Mouse (Mus musculus) right cerebral cortex, postnatal 14 days (tissue): Measurements from ENCODE around the gene Nfya.
"Not testable (repeated sequence)": the region's sequence is repeated elsewhere in the genome, so short reads cannot be mapped to it uniquely, and the experiment has no call there.

Experiments used
- DNase-seq: peaks from one replicate; pipeline ENCODE4 v3.0.0; 2022

Nfya gene

DNA sequence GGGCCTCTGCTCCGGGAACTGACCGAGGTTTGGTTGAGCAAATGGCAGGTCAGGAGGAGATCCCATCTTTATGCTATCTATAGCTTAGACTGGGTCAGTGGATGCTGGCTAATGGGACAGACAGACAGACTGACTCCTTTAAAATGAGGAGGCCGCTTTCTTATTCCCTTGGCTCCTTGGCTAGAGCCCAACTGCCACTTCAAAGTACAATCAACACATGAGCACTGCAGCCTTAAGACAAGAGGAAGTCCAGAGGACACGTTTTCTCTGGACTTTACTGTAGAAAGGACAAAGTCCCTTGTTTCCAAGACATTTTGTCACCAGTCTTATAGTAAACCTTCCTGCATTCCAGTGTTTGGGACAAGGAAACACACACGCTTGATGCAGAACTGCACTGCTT lies 18.3 kb downstream of the Nfya start:
- DNase-seq, result no peak

DNA sequence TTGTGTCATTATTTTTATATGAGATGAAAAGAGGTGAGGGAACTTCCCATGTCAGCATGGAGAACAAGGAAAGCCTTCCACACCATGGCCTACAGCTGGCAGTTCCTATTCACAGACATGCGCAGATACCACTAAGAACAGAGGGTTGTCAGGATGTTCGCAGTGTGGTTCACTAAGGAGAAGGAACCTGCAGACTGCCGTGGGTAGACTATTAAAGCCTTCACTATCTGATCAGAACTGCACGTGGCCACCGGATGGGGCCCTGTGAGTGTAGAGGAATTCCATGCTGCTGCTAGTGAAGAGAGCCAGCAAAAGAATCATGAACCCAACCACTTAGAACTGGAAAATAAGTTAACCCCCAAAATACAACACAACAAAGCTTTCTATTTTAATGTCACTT lies 20.3 kb downstream of the Nfya start:
- DNase-seq, result no peak

DNA sequence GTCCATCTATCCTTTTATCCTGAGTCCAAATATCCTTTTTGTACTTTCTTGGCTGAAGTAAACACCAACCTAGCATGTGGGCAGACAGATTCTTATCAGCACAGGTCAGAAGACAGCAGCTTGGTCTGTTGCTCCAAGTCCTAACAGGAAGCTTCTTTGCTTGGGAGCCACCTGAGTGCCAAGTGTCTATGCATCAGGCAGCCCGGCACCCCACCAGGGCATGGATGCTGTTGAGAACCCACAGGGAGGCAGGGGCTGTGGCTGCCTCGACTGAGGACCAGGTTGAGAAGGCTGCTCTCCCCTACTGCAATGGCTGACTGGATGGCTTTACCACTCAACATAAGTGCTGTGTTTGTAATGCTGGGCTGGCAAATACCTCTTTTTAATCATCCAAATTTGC lies 21.0 kb downstream of the Nfya start:
- DNase-seq, result no peak

DNA sequence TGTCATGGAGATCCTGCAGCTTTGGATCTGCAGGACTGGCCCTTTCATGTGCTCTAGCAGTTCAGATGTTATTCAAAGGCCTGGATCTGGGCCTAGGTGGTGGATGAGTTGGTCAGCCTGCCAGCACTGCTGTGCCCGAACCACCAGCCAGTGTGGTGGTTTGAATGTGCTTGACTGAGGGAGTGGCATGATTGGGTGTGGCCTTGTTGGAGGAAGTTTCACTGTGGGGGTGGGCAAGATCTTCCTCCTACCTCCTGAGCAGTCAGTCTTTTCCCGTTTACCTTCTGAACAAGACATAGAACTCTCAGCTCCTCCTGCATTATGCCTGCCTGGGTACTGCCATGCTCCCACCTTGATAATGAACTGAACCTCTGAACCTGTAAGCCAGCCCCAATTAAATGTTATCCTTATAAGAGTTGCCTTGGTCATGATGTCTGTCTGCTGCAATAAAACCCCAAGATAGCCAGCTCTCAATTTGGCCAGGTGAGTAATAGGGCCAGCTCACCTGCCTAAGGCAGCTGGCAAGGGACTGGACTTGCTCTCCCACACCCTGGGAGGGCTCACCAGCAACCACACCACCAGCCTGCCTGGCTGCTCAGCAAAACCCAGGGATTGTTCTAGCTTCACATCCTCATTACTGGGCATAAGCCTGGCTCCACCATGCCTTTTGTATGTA lies 23.8 kb downstream of the Nfya start:
- DNase-seq, result no peak

DNA sequence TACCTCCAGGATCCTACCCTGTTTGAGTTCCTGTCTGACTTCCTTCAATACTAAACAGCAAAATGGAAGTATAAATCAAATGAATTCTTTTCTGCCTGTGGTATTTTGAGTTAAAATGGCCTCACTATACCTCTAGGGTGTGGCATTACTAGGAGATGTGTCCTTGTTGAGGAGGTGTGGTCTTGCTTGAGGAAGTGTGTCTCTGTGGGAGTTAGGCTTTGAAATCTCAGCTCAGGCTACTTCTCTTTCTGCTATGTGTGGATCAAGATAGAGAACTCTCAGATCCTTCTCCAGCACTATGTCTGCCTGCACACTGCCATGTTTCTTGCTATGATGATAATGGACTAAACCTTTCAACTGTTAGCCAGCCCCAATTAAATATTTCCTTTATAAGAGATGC lies 30.7 kb downstream of the Nfya start:
- DNase-seq, result no peak

DNA sequence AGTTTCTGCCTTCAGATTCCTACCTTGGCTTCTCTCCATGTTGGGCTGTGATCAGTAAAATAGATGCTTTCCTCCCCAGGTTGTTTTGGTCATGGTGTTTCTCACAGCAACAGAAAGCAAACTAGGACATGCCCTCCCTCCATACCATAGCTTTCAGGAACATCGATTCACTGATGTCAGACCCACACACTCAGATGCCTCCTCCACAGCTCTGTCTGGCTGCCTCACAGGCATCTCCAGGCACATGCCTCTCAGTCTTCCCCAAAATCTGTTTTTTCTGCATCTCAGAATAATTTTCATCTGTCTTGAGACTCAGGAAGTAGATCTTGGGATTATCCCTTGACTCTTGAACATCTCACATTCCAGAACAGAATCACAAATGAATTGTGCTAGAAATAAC lies 33.6 kb downstream of the Nfya start:
- no peak for DNase-seq

DNA sequence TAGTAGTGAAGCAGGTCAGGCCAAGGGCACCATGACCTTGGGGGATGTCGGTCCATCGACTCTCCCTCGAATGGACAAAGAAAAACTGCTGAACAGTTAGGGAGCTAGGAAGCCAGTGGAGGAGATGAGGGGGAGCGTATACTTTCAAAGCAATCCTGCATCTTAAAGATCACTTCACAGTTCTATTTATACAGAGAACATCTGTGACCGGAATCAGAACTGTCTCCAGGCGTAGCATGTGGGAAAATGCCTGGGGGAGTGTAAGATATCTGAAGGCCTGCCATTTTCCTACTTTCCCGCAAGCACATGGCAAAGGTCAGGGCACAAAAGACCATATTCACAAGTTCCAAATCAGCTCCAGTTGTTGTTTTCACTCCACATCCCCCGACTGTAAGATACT lies 36.7 kb downstream of the Nfya start:
- DNase-seq, result no peak

DNA sequence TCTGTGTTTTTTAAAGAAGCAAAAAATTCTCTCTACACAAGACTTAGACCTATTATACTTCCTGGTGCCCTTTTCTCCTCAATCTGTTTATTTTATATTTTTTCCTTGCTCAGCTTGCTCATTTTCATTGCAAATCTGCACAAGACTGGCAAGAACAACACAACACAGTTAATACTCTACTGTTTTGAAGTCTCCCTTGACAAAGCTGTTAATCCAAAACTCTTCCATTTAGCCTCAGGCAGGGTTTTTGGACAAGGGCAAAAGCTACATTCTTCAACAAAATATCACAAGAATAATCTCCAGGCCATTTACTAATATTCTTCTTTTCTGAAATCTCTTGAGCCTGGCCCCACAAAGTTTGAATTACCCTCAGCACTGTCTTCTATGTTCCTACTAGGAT lies 38.1 kb downstream of the Nfya start:
- DNase-seq, result no peak

DNA sequence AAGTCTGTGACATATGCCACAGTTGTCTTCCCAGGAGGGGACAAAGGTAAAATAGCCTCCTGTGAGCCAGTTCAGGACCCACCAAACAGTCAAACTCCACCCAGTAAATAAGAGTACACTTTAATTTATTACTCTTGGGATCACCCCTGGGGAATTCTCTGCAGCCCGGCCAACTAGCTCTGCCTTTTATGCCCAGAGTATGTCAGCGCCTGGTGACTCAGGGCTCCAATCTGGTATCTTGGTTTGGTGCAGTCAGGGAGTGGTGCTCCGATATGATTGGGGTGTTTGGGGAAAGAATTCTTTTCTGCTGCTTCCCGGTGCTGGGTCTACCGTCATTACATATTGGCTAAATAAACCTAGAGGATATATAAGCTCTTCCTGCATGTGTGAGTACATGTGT lies 42.9 kb downstream of the Nfya start:
- DNase-seq, result no peak

DNA sequence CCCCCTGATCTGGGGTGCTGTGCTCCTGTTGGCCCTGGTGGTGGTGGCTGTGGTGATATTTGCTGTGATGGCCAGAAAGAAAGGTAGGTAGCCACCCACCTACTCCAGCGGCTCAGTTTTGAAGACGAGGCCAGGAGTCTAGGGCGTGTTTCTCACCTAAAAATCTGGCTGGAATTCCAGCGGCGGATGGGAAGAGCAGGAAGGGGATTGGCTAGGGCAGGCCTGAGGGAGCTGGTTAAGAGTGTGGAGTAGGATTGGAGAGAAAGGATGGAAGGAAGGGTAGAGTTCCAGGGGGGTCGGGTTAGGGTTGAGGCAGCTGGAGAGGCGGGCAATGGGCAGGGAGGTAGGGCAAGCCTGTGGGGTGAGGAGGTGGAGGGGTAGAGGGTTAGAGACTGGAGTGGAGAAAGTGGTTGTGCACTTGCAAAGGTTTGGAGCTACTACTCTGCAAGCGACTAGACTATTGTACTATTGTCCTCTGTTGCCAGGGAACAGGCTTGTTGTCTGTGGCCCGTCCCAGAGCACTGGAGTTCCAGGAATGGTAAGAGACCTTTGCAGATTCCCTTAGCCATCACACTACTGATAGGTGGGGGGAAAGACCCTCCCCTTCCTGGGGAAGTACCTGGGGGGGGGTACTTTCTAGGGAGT lies 44.1 kb downstream of the Nfya start:
- no peak for DNase-seq

DNA sequence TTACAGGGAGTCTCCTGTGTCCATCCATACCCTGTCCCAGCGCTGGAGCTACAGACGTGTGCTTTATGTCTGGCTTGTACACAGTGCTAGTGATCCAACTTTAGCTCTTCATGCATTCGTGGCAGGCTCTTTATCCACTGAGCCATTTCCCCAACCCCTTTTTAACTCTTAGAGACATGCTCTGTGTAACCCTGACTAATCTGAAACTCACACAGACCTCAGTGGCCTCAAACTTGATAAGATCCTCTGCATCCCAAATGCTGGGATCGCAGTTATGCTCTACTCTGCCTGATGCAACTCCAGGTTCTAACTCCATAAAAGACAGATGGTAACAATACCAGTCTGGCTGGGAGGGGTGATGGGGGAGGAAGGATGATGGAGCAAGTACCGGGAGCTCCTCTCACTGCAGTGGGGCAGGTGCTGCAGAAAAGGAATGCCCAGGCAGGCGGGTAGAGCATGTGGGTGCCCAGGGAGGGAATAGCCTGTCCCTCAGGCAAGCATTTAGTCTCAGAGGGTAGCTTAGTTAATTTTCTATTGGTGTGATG lies 46.2 kb downstream of the Nfya start:
- no peak for DNase-seq

DNA sequence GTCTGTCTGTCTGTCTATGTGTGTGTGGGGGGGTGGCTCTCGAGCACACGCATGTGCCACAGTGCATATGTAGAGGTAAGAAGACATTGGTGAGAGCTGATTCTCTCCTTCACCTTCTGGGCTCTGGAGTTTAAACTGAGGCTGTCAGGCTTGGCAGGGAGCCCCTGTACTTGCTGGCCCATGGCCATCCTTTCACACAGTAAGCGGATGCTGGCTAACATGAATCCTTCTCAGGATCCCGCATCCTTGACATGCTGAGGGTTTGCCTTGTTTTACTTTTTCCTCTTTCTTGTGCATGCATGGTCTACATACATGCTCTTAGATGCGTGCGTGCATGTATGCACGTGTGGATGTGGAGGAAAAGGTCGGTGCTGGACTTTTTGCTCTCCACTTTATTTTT lies 46.7 kb downstream of the Nfya start:
- DNase-seq, result peak; percentile 71

DNA sequence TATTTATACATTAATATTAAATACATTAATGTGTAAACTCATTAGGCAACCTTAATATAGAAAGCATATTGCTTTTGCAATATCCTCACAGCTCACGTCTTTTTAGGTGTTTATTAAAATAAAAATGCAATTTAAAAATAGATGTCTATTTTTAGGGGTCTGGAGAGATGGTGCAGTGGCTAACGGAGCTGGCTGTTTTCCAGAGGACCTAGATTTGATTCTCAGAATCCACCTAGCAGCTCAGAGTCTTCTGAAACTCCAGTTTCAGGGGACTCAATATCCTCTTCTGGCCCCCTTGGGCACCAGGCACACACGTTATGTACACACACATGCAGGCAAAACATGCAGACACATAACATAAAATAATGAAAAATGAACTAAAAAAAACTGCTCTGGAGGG lies 47.4 kb downstream of the Nfya start:
- DNase-seq, result no peak

DNA sequence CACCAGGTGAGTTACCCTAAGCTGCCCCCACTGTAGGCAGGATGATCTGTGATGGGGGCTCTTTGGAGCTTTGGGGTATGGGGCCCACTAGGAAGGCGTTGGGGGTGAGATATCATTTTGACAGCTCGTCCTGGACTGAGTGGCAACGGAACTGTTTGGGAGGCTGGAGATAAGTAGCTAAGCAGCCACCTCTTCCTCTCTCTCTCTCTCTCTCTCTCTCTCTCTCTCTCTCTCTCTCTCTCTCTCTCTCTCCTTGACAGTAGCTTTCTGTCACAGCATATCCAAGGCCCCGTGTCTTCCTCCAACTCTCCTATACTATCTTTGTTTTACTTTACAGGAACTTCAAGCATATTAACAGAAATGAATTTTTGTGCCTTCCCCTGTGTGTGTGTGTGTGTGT lies 49.2 kb downstream of the Nfya start:
- DNase-seq, result no peak

DNA sequence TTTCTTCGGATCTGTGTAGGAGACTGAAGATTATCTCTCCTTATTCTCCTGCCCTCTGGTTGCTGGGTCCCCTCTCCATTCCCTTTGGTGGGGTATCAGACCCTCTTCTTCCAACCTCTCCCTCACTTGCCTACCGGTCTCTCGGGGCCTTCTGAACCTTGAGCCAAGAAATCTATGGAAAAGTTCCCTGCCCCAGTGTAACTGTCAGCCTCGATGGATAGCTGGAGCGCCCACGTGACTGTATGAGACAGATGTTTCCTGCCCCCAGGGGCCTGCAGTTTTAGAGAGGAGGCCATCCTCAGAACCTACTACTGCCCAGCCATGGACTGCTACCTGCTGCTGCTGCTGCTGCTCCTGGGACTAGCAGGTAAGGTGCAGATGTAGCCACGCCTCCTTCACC lies 50.1 kb downstream of the Nfya start, which contains the start of gene Treml1:
Treml1 (plus strand) TSS at position 301 of the 400 bp plus-strand sequence.
- DNase-seq, result no peak

DNA sequence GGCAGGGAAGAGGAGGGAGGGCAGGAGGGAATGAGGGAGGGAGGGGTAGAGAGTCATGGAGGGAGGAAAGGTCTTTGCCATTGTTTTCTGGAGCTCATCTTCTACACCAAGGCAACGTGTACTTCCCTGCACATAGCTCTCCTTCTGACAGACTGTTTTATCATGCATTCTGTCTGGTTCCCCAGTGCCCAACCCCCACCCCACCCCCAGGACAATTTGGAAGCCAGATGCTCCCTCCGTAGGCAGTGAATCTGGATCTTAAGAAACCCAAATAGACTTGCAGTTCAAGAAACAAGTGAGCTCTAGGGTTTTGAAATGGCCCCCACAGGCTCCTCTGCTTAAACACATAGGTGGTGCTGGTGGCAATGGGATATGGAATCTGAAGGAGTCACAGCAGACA lies 51.8 kb downstream of the Nfya start:
- no peak for DNase-seq

DNA sequence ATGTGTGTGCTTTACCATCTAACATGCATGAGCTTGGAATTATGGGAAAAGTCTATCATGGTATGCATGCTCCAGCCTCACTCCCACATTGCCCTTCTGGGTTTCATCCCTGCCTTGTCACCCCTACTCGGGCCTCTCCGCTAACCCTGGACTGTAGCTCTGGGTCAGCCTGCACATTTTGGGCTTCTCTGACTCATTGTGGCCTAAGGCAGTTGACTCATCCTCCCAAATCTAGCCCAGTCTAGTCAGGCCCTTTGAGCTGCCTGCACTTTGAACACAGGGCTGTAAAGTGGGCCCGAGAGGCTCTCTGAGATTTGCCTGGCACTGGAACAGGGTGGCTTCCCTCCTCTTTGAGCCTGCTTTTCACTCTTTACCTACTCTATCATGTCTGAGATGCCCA lies 53.9 kb downstream of the Nfya start:
- DNase-seq, result no peak

DNA sequence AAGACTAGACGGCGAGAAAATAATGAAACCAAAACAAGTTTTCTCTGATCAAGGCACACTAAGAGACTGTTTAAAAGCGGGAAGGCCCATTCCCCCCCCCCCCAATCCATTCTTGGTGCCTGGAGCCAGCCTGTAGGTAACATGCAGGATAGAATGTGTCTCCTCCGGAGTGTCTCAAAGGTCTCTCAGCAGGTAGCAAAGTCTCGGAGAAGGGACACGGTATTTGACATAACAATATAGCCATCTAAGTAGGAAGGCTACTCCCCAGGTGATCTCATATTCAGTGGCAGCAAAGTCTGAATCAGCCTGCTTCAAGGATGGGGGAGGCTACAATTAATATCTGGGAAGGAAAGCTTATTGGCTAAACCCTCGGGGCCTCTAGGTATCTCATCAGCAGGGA lies 56.7 kb downstream of the Nfya start:
- DNase-seq, result not testable (repeated sequence)

DNA sequence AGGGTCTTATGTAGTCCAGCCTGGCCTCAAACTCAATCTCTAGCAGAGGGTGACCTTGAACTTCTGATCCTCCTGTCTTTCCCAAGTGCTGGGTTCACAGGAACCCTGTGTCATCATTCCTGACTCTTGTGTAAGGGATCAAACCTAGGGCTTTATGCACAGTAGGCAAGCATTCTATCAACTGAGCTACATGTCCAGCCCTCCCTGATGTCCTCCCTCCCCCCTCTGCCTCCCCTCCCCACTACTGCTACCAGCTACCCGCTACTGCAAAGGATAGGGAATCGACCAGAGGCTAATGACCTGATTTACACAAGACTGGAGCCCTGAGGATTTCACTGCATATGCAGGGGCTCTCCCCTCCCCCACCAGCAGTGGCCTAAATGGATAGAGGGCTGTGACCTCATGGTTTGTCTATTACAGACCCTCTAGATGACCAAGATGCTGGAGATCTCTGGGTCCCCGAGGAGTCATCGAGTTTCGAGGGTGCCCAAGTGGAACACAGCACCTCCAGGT lies 59.0 kb downstream of the Nfya start:
- DNase-seq, result no peak

DNA sequence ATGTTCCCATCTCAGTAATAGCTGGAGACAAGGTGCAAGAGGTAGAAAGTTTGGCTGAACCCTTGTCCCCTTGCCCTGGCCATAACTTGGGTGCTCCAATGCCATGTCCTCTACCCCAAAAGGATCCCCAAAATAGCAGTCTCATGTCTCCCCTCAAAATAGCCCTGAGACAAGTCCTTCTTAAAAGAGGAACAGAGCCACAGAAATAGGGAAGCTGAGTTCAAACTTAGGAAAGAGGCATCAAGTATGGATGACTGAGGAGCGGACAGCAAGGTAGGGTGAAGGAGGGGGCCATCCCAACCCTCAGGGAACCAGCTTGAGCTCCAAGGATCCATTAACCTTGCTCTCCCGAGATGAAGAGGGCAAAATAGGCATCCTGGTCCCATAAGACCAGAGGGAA lies 62.4 kb downstream of the Nfya start:
- no peak for DNase-seq

DNA sequence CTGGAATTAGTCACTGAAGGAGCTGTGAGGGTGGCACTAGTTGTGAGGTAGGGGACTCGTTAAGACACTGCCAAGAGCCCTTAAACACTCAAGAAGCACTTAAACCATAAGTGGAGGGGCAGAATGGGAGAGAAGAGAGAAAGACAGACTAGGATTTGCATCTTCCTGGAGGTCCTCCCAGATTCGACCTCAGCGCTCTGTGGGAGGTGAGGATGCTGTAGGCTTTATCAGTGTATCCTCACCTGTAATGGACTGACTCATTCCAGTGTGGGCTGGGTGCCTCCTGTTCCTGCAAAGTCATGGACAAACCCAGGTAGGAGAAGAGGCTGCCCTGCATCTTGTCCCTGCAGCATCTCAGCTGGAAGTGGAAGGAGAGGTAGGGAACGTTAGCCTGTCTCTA lies 62.9 kb downstream of the Nfya start:
- DNase-seq, result no peak

DNA sequence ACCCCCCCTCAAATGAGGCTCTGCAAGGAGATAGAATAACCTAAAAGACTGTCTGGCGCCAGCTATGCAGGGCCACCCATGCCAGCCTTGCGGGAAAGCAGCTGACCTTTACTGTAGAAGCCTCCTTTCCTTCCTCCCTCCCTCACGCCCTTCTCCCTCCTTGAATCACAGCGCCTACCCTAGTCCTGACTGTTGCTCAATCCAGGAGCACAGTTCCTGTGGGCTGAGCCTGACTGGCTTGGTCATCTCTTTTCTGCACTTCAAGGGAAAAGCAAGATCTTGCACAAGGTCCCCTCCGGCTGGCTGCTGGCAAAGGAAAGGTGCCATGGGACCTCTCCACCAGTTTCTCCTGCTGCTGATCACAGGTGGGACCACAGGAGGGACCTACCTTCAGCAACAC lies 63.5 kb downstream of the Nfya start, which contains the start of gene Trem2:
Trem2 (plus strand) TSS at position 171 of the 400 bp plus-strand sequence.
- no peak for DNase-seq

DNA sequence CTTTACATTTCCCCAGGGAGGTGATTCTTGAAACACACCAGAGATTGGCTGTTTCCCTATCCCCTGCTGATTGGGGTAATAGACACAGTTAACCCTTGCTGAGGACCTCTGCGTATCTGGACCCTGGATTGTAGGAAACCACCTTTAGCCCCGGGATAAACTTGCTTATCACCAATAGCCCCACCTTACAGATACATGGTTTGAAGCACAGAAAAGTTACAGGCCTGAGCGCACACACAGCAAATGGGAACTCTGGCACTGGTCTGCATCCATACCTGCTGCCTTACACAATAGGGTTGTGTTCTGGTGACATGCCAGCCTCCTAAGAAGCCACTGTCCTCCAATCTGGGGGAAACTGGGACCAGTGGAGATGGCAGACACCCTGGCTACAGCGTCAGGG lies 63.9 kb downstream of the Nfya start:
- no peak for DNase-seq

DNA sequence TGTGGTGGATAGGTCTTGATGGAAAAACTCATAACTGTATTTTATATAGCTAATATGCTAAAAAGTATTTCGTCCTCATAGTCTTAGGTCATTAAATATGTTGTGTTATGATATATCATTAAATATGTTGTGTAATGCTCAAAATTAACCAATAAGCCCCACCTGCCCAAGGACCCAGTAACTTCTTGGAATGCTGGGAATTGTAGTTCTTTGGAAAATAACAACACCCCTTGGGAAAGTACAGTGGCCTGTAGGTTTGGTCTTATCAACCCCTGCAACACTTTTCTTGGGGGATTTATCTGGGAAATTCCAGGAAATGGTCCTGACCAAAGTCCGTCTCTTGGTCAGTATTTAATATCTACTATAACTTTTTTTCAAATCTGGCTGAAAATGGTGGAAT lies 66.6 kb downstream of the Nfya start:
- no peak for DNase-seq

DNA sequence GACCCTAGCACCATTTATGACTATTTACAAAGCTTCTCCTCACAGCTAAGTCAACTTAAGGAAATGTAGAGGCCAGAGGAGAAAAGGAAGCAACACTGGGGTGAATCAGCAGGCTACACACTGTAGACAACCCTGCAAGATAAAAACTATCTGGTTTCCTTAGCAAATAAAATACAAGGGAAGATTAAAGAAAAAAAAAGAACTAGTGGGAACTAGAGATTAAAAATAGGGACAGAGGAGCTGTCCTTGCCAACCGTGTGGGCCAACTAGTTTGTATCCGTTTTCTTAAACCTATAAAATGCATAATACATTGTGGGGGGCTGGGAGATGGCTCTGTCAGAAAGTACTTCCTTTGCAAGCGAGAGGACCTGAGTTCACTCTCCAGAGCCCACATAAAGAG lies 67.8 kb downstream of the Nfya start:
- DNase-seq, result no peak
